Comparison of ENCODE assay signal across 19 mouse cellular contexts in genomic region chr17:50737068-50737467, GRCm38 (mm10).
A peak's percentile ranks its signal among the peaks of the same experiment; 100 is the strongest.
DNase-seq lines count a peak whose midpoint lies in the region; ATAC-seq and TF ChIP-seq lines count a peak whose summit lies in the region.
"Had no signal": no experiment of that assay in that cellular context is flagged by ENCODE, and none has a peak within 500 bp of the region (broad histone marks: within the 10 kb centered on the region; RNA-seq: fewer than 3 reads in every experiment).

No protein-coding gene starts in this region.

- DNase-seq in adrenal gland, postnatal 36 days, result peak; percentile 18 to 36
- DNase-seq in adrenal gland, adult 8-10 months, result no peak
- peak; percentile 92 for DNase-seq in heart, adult 11 months
- DNase-seq in left cerebral cortex, postnatal 4 days, result peak; percentile 31
- no peak for DNase-seq in left cerebral cortex, adult 2 months (ENCODE audit: extremely low spot score in 1 of 2, low spot score in 2 of 2)
- peak; percentile 68 for DNase-seq in skeletal muscle tissue, adult 2 months (ENCODE audit: low read depth, low spot score)
- DNase-seq in right cerebral cortex, postnatal 14 days, result no peak
- DNase-seq: adrenal gland, postnatal 14 days; kidney, adult 11 months; kidney, postnatal 25 days; layer of hippocampus, postnatal 36 days; liver, embryonic 13.5 days; lung, postnatal 14 days; spleen, adult 18-20 months had no signal

- H3K9ac ChIP-seq in heart, embryonic 11.5 days (ENCODE audit: low read depth, low read length), result no peak overlapping the region
- H3K9ac ChIP-seq: hindbrain, embryonic 14.5 days; liver, embryonic 13.5 days; midbrain, embryonic 12.5 days; stomach, embryonic 15.5 days had no signal

- no peaks in the 10 kb centered on the region for H3K36me3 ChIP-seq in heart, embryonic 11.5 days (ENCODE audit: control insufficient read depth, insufficient read depth, low read length)
- H3K36me3 ChIP-seq: liver, embryonic 13.5 days; stomach, embryonic 15.5 days had no signal

- no peaks in the 10 kb centered on the region for H3K27me3 ChIP-seq in heart, embryonic 11.5 days (ENCODE audit: control insufficient read depth, insufficient read depth, low read length)
- H3K27me3 ChIP-seq: liver, embryonic 13.5 days; midbrain, embryonic 12.5 days; stomach, embryonic 15.5 days had no signal

- peaks cover 31% of the 10 kb centered on the region for H3K4me1 ChIP-seq in heart, embryonic 11.5 days (ENCODE audit: control insufficient read depth, insufficient read depth, low read length)

- TF ChIP-seq CTCF in left cerebral cortex, adult 2 months (IDR thresholded peaks at IDR 0.05), result no peak

- no peaks in the 10 kb centered on the region for H3K9me3 ChIP-seq in heart, embryonic 11.5 days (replicated peaks; ENCODE audit: control insufficient read depth, low read length)
- H3K9me3 ChIP-seq: limb, embryonic 10.5 days; liver, embryonic 13.5 days; midbrain, embryonic 12.5 days; stomach, embryonic 15.5 days had no signal

- H3K27ac ChIP-seq in heart, embryonic 11.5 days (ENCODE audit: low read depth, low read length), result no peak overlapping the region
- no peak overlapping the region for H3K27ac ChIP-seq in left cerebral cortex, adult 2 months
- H3K27ac ChIP-seq: hindbrain, embryonic 14.5 days; limb, embryonic 10.5 days; liver, embryonic 13.5 days; midbrain, embryonic 12.5 days; stomach, embryonic 15.5 days had no signal

- no peak for ATAC-seq in heart, embryonic 11.5 days (replicated peaks; ENCODE audit: insufficient number of reproducible peaks, low FRiP score, low TSS enrichment)

- intact Hi-C loops in left cerebral cortex, postnatal 4 days (cut with DNase I), result no loop called here
- intact Hi-C loops in left cerebral cortex, adult 2 months (cut with DNase I), result no loop called here

- no peak overlapping the region for H3K4me2 ChIP-seq in heart, embryonic 11.5 days
- H3K4me2 ChIP-seq: hindbrain, embryonic 14.5 days; liver, embryonic 13.5 days; midbrain, embryonic 12.5 days; stomach, embryonic 15.5 days had no signal

- H3K4me3 ChIP-seq in heart, embryonic 11.5 days (ENCODE audit: low read depth, low read length), result no peak overlapping the region
- no peak overlapping the region for H3K4me3 ChIP-seq in left cerebral cortex, adult 2 months
- H3K4me3 ChIP-seq: limb, embryonic 10.5 days; liver, embryonic 13.5 days; midbrain, embryonic 12.5 days; stomach, embryonic 15.5 days had no signal

- WGBS in heart, embryonic 11.5 days (ENCODE audit: insufficient replicate concordance), result 32% methylated on average over 2 of the region's 2 CpGs

Comparison
In these comparisons a context has a peak if more than half of its experiments do, and no peak if none do; other contexts are left out.
1. DNase-seq: peak in adrenal gland, postnatal 36 days (2 of 2), heart, adult 11 months (single experiment), left cerebral cortex, postnatal 4 days (single experiment) and skeletal muscle tissue, adult 2 months (single experiment); none in adrenal gland, adult 8-10 months (single experiment), left cerebral cortex, adult 2 months (0 of 2) and right cerebral cortex, postnatal 14 days (single experiment).